Mouse (Mus musculus) liver, adult 2 months (tissue): Measurements from ENCODE around the gene Mut. TPM values are rescaled to one million over a fixed set of nuclear protein-coding genes. Genes with fewer than 3 reads are reported as not detected.

Source experiments
- DNase-seq: peaks from one replicate; pipeline ENCODE4 v3.0.0-alpha.2; 2011; ENCODE audit warnings: low read depth, low spot score; ENCODE audit errors: extremely low read depth
- H3K27ac ChIP-seq: fragments of 200-500 bp; replicated peaks from 2 replicates; pipeline ENCODE4 v1.5.1; 2012; ENCODE audit warnings: low read depth, mild to moderate bottlenecking, control low read depth, inconsistent platforms, low read length; ENCODE audit not compliant: insufficient read depth
- H3K27me3 ChIP-seq: fragments of 200-500 bp; 2 replicates; pipeline ENCODE4 v1.6.1; 2012; ENCODE audit warnings: mild to moderate bottlenecking, moderate library complexity, low read length, inconsistent platforms; ENCODE audit not compliant: control insufficient read depth, insufficient read depth
- H3K36me3 ChIP-seq: fragments of 200-500 bp; 2 replicates; pipeline ENCODE4 v1.6.1; 2012; ENCODE audit warnings: low read length, inconsistent platforms; ENCODE audit not compliant: control insufficient read depth, insufficient read depth
- H3K4me1 ChIP-seq: fragments of 200-500 bp; 2 replicates; pipeline ENCODE4 v1.6.1; 2011; ENCODE audit warnings: low read length; ENCODE audit not compliant: control insufficient read depth, insufficient read depth
- H3K4me3 ChIP-seq: fragments of 200-500 bp; 2 replicates; pipeline ENCODE4 v1.5.1; 2011; ENCODE audit warnings: low read depth, mild to moderate bottlenecking, control low read depth, low read length, moderate library complexity; ENCODE audit not compliant: insufficient read depth
- H3K79me2 ChIP-seq: fragments of 200-500 bp; 2 replicates; pipeline ENCODE4 v1.6.1; 2012; ENCODE audit warnings: inconsistent platforms, mild to moderate bottlenecking, low read length, moderate library complexity; ENCODE audit not compliant: control insufficient read depth, insufficient read depth
- H3K9ac ChIP-seq: fragments of 200-500 bp; 2 replicates; pipeline ENCODE4 v1.6.1; 2012; ENCODE audit warnings: low read depth, mild to moderate bottlenecking, control low read depth, inconsistent platforms, low read length
- CTCF ChIP-seq: fragments of 200-500 bp; IDR thresholded peaks from 2 replicates; pipeline ENCODE4 v1.5.1; 2011; ENCODE audit warnings: low read depth, low read length, control low read depth
- POLR2A ChIP-seq: fragments of 200-500 bp; IDR thresholded peaks from 2 replicates; pipeline ENCODE4 v1.6.1; 2011; ENCODE audit warnings: low read length, control low read depth; ENCODE audit not compliant: insufficient read depth; ENCODE audit errors: extremely low read depth
- WGBS: fragments of 180-500 bp; shearing (Covaris S2); methylation state at CpG from one replicate; pipeline ENCODE4 v1.1.7; 2018; 5-methylcytosine and 5-hydroxymethylcytosine counted together
- polyA plus RNA-seq: library from polyadenylated mRNA; depleted of rRNA; stranded (reverse); fragments of >200 nt; gene quantifications from 2 replicates; pipeline ENCODE4 v1.2.3, GENCODE M21; 2012; rRNA removed
- total RNA-seq: library from RNA; depleted of rRNA; stranded (reverse); fragments of >200 nt; gene quantifications from 2 replicates; pipeline ENCODE4 v1.2.3, GENCODE M21; 2014; rRNA removed

Mut gene
- total and polyA plus RNA-seq, 2 experiments, result 34.2 to 209 TPM

GRCm38 (mm10) chr17:40948518-40948917, 14.0 kb downstream of the Mut start:
- no peak overlapping the region for H3K27ac ChIP-seq
- peaks cover 60% of the 10 kb centered on the region for H3K36me3 ChIP-seq
- H3K27me3 ChIP-seq, result no peaks in the 10 kb centered on the region
- no peaks in the 10 kb centered on the region for H3K79me2 ChIP-seq
- no peaks in the 10 kb centered on the region for H3K4me1 ChIP-seq
- H3K9ac ChIP-seq, result no peak overlapping the region
- DNase-seq, result no peak
- TF ChIP-seq POLR2A (no peak), CTCF (no peak)
- WGBS, result 85% methylated on average over 3 of the region's 3 CpGs
- no peak overlapping the region for H3K4me3 ChIP-seq

- no peak for DNase-seq
- no peaks in the 10 kb centered on the region for H3K27me3 ChIP-seq
- H3K9ac ChIP-seq, result no peak overlapping the region
- no peaks in the 10 kb centered on the region for H3K4me1 ChIP-seq
- no peaks in the 10 kb centered on the region for H3K36me3 ChIP-seq
- 72% methylated on average over 11 of the region's 11 CpGs for WGBS
- H3K79me2 ChIP-seq, result no peaks in the 10 kb centered on the region
- no peak overlapping the region for H3K27ac ChIP-seq
- no peak for TF ChIP-seq CTCF
- TF ChIP-seq POLR2A, result no peak
- H3K4me3 ChIP-seq, result no peak overlapping the region
Measured at GRCm38 (mm10) chr17:40977914-40978313, 43.4 kb downstream of the Mut start.

GRCm38 (mm10) chr17:40992102-40992501, 57.6 kb downstream of the Mut start:
- WGBS, result 57% methylated on average over 3 of the region's 3 CpGs
- Histone ChIP-seq H3K27ac (no peak overlapping the region), H3K4me1 (no peaks in the 10 kb centered on the region), H3K4me3 (no peak overlapping the region), H3K9ac (no peak overlapping the region), H3K27me3 (no peaks in the 10 kb centered on the region), H3K79me2 (no peaks in the 10 kb centered on the region), H3K36me3 (no peaks in the 10 kb centered on the region)
- TF ChIP-seq CTCF (no peak), POLR2A (no peak)
- DNase-seq, result no peak

Other genes with a start within 250 kb of the Mut start
- not detected in 2 replicates for gene Esp1, start 207.6 kb upstream of the Mut start, total RNA-seq
- not detected in 2 replicates for gene Esp1, start 207.6 kb upstream of the Mut start, polyA plus RNA-seq
- gene Crisp2, start 127.7 kb upstream of the Mut start, total RNA-seq, result 0.20 and 0.74 TPM in 2 replicates
- 0.21 TPM in 1 of 2 replicates, not detected in the other for gene Crisp2, start 127.7 kb upstream of the Mut start, polyA plus RNA-seq
- not detected in 2 replicates for gene Rhag, start 123.6 kb upstream of the Mut start, total RNA-seq
- gene Rhag, start 123.6 kb upstream of the Mut start, polyA plus RNA-seq, result not detected in 2 replicates
- gene 9130008F23Rik, start 54.1 kb upstream of the Mut start, total RNA-seq, result 0.92 and 0.94 TPM in 2 replicates
- 0.12 and 0.32 TPM in 2 replicates for gene 9130008F23Rik, start 54.1 kb upstream of the Mut start, polyA plus RNA-seq
- gene Glyatl3, start 20.3 kb upstream of the Mut start, total RNA-seq, result not detected in 2 replicates
- gene Glyatl3, start 20.3 kb upstream of the Mut start, polyA plus RNA-seq, result not detected in 2 replicates
- 3.4 and 3.8 TPM in 2 replicates for gene Cenpq, start 362 bp downstream of the Mut start, total RNA-seq
- 0.42 and 0.65 TPM in 2 replicates for gene Cenpq, start 362 bp downstream of the Mut start, polyA plus RNA-seq